Mouse (Mus musculus): Measurements from ENCODE around the gene Atl1. TPM values are rescaled to one million over a fixed set of nuclear protein-coding genes. Genes with fewer than 3 reads are reported as not detected.

Atl1 gene
- polyA plus RNA-seq, 1 experiment from 2014 or later: 6.2 TPM

Other genes with a start within 250 kb of the Atl1 start
- 7.9 and 9.1 TPM in 2 replicates for gene Sos2, start 210.8 kb upstream of the Atl1 start, polyA plus RNA-seq (2014; fragmentation: Nextera tagmentation; extraction: Ambion mirVana)
- 15.2 and 18.0 TPM in 2 replicates for gene L2hgdh, start 167.7 kb upstream of the Atl1 start, polyA plus RNA-seq (2014; fragmentation: Nextera tagmentation; extraction: Ambion mirVana)
- 30.1 and 35.8 TPM in 2 replicates for gene Atp5s, start 167.7 kb upstream of the Atl1 start, polyA plus RNA-seq (2014; fragmentation: Nextera tagmentation; extraction: Ambion mirVana)
- gene Cdkl1, start 101.3 kb upstream of the Atl1 start, polyA plus RNA-seq (2014; fragmentation: Nextera tagmentation; extraction: Ambion mirVana): 3.8 and 5.2 TPM in 2 replicates
- gene Map4k5, start 586 bp downstream of the Atl1 start, polyA plus RNA-seq (2014; fragmentation: Nextera tagmentation; extraction: Ambion mirVana): 32.6 and 35.8 TPM in 2 replicates
- gene Sav1, start 94.4 kb downstream of the Atl1 start, polyA plus RNA-seq (2014; fragmentation: Nextera tagmentation; extraction: Ambion mirVana): 6.4 and 7.4 TPM in 2 replicates
- gene Nin, start 221.1 kb downstream of the Atl1 start, polyA plus RNA-seq (2014; fragmentation: Nextera tagmentation; extraction: Ambion mirVana): 7.8 and 9.1 TPM in 2 replicates

Measured in heart, embryonic 11.5 days (tissue).